Mouse (Mus musculus): ENCODE data around the gene Hat1. TPM values are rescaled to one million over a fixed set of nuclear protein-coding genes. Genes with fewer than 3 reads are reported as not detected.
"Not testable (repeated sequence)": the region's sequence is repeated elsewhere in the genome, so short reads cannot be mapped to it uniquely, and the experiment has no call there.

The Hat1 gene
- polyA plus RNA-seq, 1 experiment from 2014 or later, result 156 TPM

- no peak overlapping the region for H3K9ac ChIP-seq
- H3K4me2 ChIP-seq, result no peak overlapping the region
- H3K4me1 ChIP-seq, result peaks cover 5% of the 10 kb centered on the region; the same call in 1 of the 2 replicates
- no peak overlapping the region for H3K27ac ChIP-seq
- H3K4me3 ChIP-seq, result no peak overlapping the region
- ATAC-seq, result no peak
- 93% methylated on average over 5 of the region's 5 CpGs for WGBS
- H3K27me3 ChIP-seq, result no peaks in the 10 kb centered on the region
- H3K9me3 ChIP-seq (replicated peaks), result no peaks in the 10 kb centered on the region
- H3K36me3 ChIP-seq (ENCODE audit: poor library complexity, severe bottlenecking), result peaks cover 21% of the 10 kb centered on the region
Measured at GRCm38 (mm10) chr2:71358347-71358746, 30.4 kb upstream of the Hat1 start.

- WGBS, result 86% methylated on average over 1 of the region's 1 CpGs
- no peak for ATAC-seq
Measured at GRCm38 (mm10) chr2:71360192-71360591, 28.6 kb upstream of the Hat1 start.

GRCm38 (mm10) chr2:71366618-71367124 is 22.1 kb upstream of the Hat1 start:
- ATAC-seq, result no peak
- H3K27ac ChIP-seq, result peak overlapping the region; percentile 74
- H3K9me3 ChIP-seq (replicated peaks), result no peaks in the 10 kb centered on the region
- H3K27me3 ChIP-seq, result no peaks in the 10 kb centered on the region
- H3K9ac ChIP-seq, result peak overlapping the region; percentile 80
- peaks cover 25% of the 10 kb centered on the region for H3K4me1 ChIP-seq
- H3K4me2 ChIP-seq, result peak overlapping the region; percentile 62
- peak overlapping the region; percentile 60 for H3K4me3 ChIP-seq
- 22% methylated on average over 9 of the region's 9 CpGs for WGBS
- H3K36me3 ChIP-seq (ENCODE audit: poor library complexity, severe bottlenecking), result peaks cover 7% of the 10 kb centered on the region

More at GRCm38 (mm10) chr2:71360192-71360591, 28.6 kb upstream of the Hat1 start:
- no peak overlapping the region for H3K27ac ChIP-seq
- no peaks in the 10 kb centered on the region for H3K27me3 ChIP-seq
- H3K9me3 ChIP-seq (replicated peaks), result no peaks in the 10 kb centered on the region
- H3K4me1 ChIP-seq, result peaks cover 16% of the 10 kb centered on the region; the same call in 1 of the 2 replicates
- H3K4me3 ChIP-seq, result no peak overlapping the region
- no peak overlapping the region for H3K4me2 ChIP-seq
- H3K9ac ChIP-seq, result no peak overlapping the region
- peaks cover 21% of the 10 kb centered on the region for H3K36me3 ChIP-seq (ENCODE audit: poor library complexity, severe bottlenecking)

- H3K4me3 ChIP-seq, result peak within 1 kb of the TSS; percentile 60
- H3K27ac ChIP-seq, result peak within 1 kb of the TSS; percentile 74
- H3K4me2 ChIP-seq, result peak within 1 kb of the TSS; percentile 62
- peak; percentile 94 for ATAC-seq
- H3K36me3 ChIP-seq (ENCODE audit: poor library complexity, severe bottlenecking), result peaks cover 1% of the 10 kb centered on the region; the same call in 1 of the 2 replicates
- WGBS, result under 1% methylated on average over 57 of the region's 57 CpGs
- H3K9ac ChIP-seq, result peak within 1 kb of the TSS; percentile 80
- no peaks in the 10 kb centered on the region for H3K9me3 ChIP-seq (replicated peaks)
- H3K27me3 ChIP-seq, result no peaks in the 10 kb centered on the region
- peaks cover 25% of the 10 kb centered on the region for H3K4me1 ChIP-seq
Measured at GRCm38 (mm10) chr2:71367125-71367880, 21.5 kb upstream of the Hat1 start, which contains the start of gene Slc25a12. TSS of gene Slc25a12 (minus strand) at chr2:71367749.

- Histone ChIP-seq H3K4me3 (no peak overlapping the region; the same call in 1 of the 2 replicates), H3K4me1 (peaks cover 25% of the 10 kb centered on the region), H3K27ac (no peak overlapping the region), H3K27me3 (no peaks in the 10 kb centered on the region), H3K36me3 (ENCODE audit: poor library complexity, severe bottlenecking) (no peaks in the 10 kb centered on the region), H3K4me2 (peak overlapping the region; percentile 62), H3K9ac (no peak overlapping the region), H3K9me3 (replicated peaks) (no peaks in the 10 kb centered on the region)
- WGBS, result 44% methylated on average over 8 of the region's 8 CpGs
- no peak for ATAC-seq
Measured at GRCm38 (mm10) chr2:71368086-71368485, 20.7 kb upstream of the Hat1 start.

GRCm38 (mm10) chr2:71371790-71372189 is 17.0 kb upstream of the Hat1 start:
- Histone ChIP-seq H3K4me1 (peaks cover 3% of the 10 kb centered on the region; the same call in 1 of the 2 replicates), H3K9ac (no peak overlapping the region), H3K27ac (no peak overlapping the region), H3K4me2 (no peak overlapping the region), H3K36me3 (ENCODE audit: poor library complexity, severe bottlenecking) (no peaks in the 10 kb centered on the region), H3K4me3 (no peak overlapping the region), H3K27me3 (no peaks in the 10 kb centered on the region), H3K9me3 (replicated peaks) (no peaks in the 10 kb centered on the region)
- WGBS, result 87% methylated on average over 5 of the region's 5 CpGs
- no peak for ATAC-seq

- not testable (repeated sequence) for H3K36me3 ChIP-seq (ENCODE audit: poor library complexity, severe bottlenecking); ATAC-seq; H3K27ac ChIP-seq; H3K4me3 ChIP-seq; H3K9me3 ChIP-seq (replicated peaks); H3K9ac ChIP-seq; H3K4me1 ChIP-seq; H3K27me3 ChIP-seq; H3K4me2 ChIP-seq
- WGBS, result 92% methylated on average over 4 of the region's 4 CpGs
Measured at GRCm38 (mm10) chr2:71372261-71372660, 16.5 kb upstream of the Hat1 start.

- Histone ChIP-seq H3K36me3 (ENCODE audit: poor library complexity, severe bottlenecking) (no peaks in the 10 kb centered on the region), H3K4me3 (no peak overlapping the region), H3K27ac (no peak overlapping the region), H3K27me3 (no peaks in the 10 kb centered on the region), H3K4me2 (no peak overlapping the region), H3K9me3 (replicated peaks) (no peaks in the 10 kb centered on the region), H3K4me1 (no peaks in the 10 kb centered on the region), H3K9ac (no peak overlapping the region)
- 79% methylated on average over 8 of the region's 8 CpGs for WGBS
- ATAC-seq, result no peak
Measured at GRCm38 (mm10) chr2:71374275-71375155, 14.2 kb upstream of the Hat1 start.

GRCm38 (mm10) chr2:71376433-71376906 is 12.3 kb upstream of the Hat1 start:
- no peak overlapping the region for H3K27ac ChIP-seq
- H3K9ac ChIP-seq, result no peak overlapping the region
- H3K4me2 ChIP-seq, result no peak overlapping the region
- H3K9me3 ChIP-seq (replicated peaks), result no peaks in the 10 kb centered on the region
- no peaks in the 10 kb centered on the region for H3K27me3 ChIP-seq
- no peaks in the 10 kb centered on the region for H3K36me3 ChIP-seq (ENCODE audit: poor library complexity, severe bottlenecking)
- no peaks in the 10 kb centered on the region for H3K4me1 ChIP-seq
- 51% methylated on average over 11 of the region's 11 CpGs for WGBS
- ATAC-seq, result no peak
- H3K4me3 ChIP-seq, result no peak overlapping the region

GRCm38 (mm10) chr2:71377426-71377825 is 11.3 kb upstream of the Hat1 start:
- H3K27ac ChIP-seq, result no peak overlapping the region
- ATAC-seq, result no peak
- H3K4me2 ChIP-seq, result no peak overlapping the region
- no peaks in the 10 kb centered on the region for H3K27me3 ChIP-seq
- no peaks in the 10 kb centered on the region for H3K36me3 ChIP-seq (ENCODE audit: poor library complexity, severe bottlenecking)
- 81% methylated on average over 5 of the region's 5 CpGs for WGBS
- H3K9ac ChIP-seq, result no peak overlapping the region
- H3K4me3 ChIP-seq, result no peak overlapping the region
- no peaks in the 10 kb centered on the region for H3K9me3 ChIP-seq (replicated peaks)
- H3K4me1 ChIP-seq, result no peaks in the 10 kb centered on the region

- Histone ChIP-seq H3K4me2 (no peak overlapping the region), H3K4me1 (no peaks in the 10 kb centered on the region), H3K4me3 (no peak overlapping the region), H3K27ac (no peak overlapping the region), H3K36me3 (ENCODE audit: poor library complexity, severe bottlenecking) (no peaks in the 10 kb centered on the region), H3K9ac (no peak overlapping the region), H3K27me3 (no peaks in the 10 kb centered on the region), H3K9me3 (replicated peaks) (no peaks in the 10 kb centered on the region)
- 85% methylated on average over 4 of the region's 4 CpGs for WGBS
- ATAC-seq, result no peak
Measured at GRCm38 (mm10) chr2:71381962-71382361, 6.8 kb upstream of the Hat1 start.

GRCm38 (mm10) chr2:71383890-71384289 is 4.9 kb upstream of the Hat1 start:
- no peak overlapping the region for H3K9ac ChIP-seq
- H3K27me3 ChIP-seq, result no peaks in the 10 kb centered on the region
- no peaks in the 10 kb centered on the region for H3K9me3 ChIP-seq (replicated peaks)
- H3K27ac ChIP-seq, result no peak overlapping the region
- H3K36me3 ChIP-seq (ENCODE audit: poor library complexity, severe bottlenecking), result no peaks in the 10 kb centered on the region
- no peak overlapping the region for H3K4me3 ChIP-seq
- ATAC-seq, result no peak
- 44% methylated on average over 11 of the region's 11 CpGs for WGBS
- no peak overlapping the region for H3K4me2 ChIP-seq
- peaks cover 5% of the 10 kb centered on the region; the same call in 1 of the 2 replicates for H3K4me1 ChIP-seq

Measured in forebrain, embryonic 13.5 days (tissue).